Mouse (Mus musculus): ENCODE data around the gene Nup98.

DNA sequence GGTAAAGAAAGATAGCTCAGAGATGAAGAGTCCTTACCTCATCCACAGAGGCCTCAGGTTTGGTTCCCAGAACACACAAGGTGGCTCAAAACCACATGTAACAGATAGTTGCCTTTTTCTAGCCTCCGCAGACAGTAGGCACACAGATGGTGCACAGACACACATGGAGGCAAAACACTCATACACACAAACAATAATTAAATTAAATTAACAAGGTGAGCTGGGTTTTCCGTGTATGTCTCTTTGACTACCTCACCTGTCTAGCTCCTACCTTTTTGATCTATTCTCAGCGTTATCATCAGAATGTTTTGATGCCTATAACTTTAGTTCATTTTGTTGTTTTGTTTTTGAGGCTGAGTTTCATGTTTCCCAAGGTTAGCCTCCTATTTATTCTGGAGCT is 46.0 kb upstream of the Nup98 start, which contains the start of gene Rhog:
- TF ChIP-seq CTCF (IDR thresholded peaks at IDR 0.05; ENCODE audit: low read depth) (no peak), EP300 (IDR thresholded peaks at IDR 0.05; ENCODE audit: low read depth) (no peak)

Data from liver, embryonic 14.5 days (tissue).